Mouse (Mus musculus) embryonic stem cell, embryonic (primary cell): ENCODE results near the gene Shld2.

Experiments used
- CTCF ChIA-PET, 4 experiments: fragments of 300-600 bp in 2 of 4; fragments of 350-600 bp in 2 of 4; sonication (Branson Sonifier 250); formaldehyde crosslinking; loops; one replicate each; lab custom pipeline; 2022; ENCODE audit warnings: inconsistent platforms in 2 of 4; lab: Charles Lee
- POLR2A ChIA-PET, 4 experiments: fragments of 300-600 bp in 2 of 4; fragments of 350-600 bp in 2 of 4; sonication (Branson Sonifier 250); formaldehyde crosslinking; loops; one replicate each; lab custom pipeline; 2022; ENCODE audit warnings: antibody characterized with exemption in 4 of 4, inconsistent platforms in 1 of 4; lab: Charles Lee

Gene Shld2

DNA sequence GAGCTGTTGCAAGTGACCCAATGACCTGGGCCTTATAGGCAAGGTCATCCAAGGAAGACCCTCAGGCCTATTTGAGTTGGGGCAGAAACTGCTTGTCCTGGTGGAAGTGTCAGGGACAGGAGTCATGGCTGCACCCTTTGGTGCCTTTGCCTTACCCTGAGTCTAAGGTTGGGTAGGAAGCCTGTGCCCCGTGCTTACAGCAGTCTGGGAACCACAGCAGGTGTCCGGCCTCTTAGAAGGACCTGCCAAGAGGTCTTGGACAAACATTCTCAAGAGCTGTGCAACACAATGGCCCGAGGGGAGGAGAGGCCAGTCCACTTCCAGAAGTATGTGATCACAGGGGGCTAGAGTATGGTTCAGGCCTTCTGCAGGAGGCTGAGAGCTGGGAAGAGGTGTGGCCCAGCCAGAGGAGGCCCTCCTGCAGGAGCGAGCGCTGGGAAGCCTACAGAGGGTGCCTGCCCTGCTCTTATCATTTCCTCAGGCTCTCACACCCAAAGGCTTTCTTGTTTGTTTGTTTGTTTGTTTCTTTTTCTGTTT lies 86.9 kb downstream of the Shld2 start:
- ChIA-PET POLR2A (interaction anchor here in 2 of 4 experiments (0.7 kb wide), 2 partner anchors 74 to 86 kb away, joined by 3 to 4 read pairs; no protein-coding TSS in a partner anchor), CTCF (interaction anchor here in 3 of 4 experiments (0.6 to 1.8 kb wide), 3 partner anchors 11 kb away, joined by 3 to 4 read pairs (median 3); no protein-coding TSS in a partner anchor)

DNA sequence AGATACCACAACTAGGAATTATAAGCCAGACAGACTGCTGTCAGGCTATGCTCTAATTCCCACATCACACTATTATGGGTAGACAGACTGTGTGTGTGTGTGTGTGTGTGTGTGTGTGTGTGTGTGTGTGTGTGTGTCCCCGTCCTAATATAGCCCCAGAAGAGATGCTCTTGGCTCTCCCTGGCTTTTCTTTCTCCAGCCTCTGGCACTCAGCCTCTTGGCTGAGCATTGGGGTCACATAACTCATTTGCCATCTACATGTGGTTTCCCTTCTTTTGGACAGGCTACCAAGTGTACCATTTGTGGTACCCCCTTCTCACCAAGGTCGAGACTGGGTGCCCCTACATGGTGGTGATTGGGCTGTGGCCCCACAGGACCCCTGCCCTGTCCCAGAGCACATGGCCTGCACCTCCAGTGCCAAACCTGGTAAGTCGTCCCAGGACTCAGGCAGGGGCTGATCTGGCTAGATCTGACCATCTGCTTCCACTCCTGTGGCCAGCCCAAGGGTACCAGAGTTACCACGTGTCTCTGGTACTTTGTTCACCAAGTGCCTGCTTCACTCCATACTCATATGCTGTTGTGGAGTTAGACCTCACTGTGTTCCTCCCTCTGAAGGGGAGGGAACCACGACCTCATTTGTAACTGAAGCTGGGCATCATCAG lies 88.7 kb downstream of the Shld2 start:
- POLR2A ChIA-PET, result interaction anchor here in 1 of 4 experiments (0.6 to 1.2 kb wide), 2 partner anchors 144 to 158 kb away, joined by 3 read pairs; no protein-coding TSS in a partner anchor
- CTCF ChIA-PET, result interaction anchor here in 1 of 4 experiments (1.8 kb wide), 1 partner anchor 13 kb away, joined by 4 read pairs; no protein-coding TSS in a partner anchor

DNA sequence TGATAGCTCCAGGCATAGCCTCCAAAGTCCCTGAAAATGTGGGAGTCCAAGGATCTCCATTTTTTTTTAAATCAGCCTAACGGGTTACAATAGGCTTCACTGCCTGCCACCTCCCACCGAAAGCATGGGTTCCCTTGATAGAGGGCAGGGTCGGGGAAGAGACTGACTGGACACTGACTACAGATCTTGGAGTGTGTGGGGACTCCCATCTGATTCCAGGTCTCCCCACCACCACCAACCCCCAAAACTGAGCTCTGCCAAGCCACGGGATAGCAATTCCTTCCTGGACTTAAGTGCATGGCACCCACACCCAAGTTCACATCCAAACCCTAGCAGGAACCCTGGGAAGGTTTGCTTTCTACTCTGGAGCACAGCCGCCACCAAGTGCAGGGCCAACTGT lies 89.9 kb downstream of the Shld2 start:
- ChIA-PET CTCF (interaction anchor here in 2 of 4 experiments (0.6 to 1.7 kb wide), 5 partner anchors 12 to 142 kb away, joined by 4 to 5 read pairs (median 5); no protein-coding TSS in a partner anchor), POLR2A (interaction anchor here in 2 of 4 experiments (0.6 to 1.5 kb wide), 3 partner anchors 113 to 196 kb away, joined by 3 to 7 read pairs (median 4); no protein-coding TSS in a partner anchor)

DNA sequence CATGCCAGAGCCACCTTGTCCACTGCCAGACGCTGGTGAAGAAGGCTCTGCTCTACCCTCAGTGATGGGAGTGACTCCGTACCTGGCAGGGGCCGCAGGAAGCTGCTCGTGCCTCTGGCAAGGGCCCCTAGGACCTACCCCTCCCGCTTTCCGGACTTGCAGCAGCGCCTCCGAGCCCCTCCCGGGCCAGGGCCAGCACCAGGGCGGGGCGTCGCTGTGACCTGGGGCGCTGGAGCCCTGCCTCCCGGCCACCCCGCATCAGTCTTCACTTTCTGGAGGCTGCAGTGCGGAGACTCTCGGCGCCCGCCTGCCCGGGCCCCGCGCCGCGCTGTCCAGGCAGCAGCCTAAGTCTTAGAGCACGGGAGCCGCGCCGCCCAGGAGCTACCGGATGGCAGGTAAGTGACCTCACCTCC lies 90.5 kb downstream of the Shld2 start:
- ChIA-PET CTCF (interaction anchor here in 3 of 4 experiments (0.5 to 1.7 kb wide), 7 partner anchors 11 to 199 kb away, joined by 3 to 5 read pairs (median 4); no protein-coding TSS in a partner anchor), POLR2A (interaction anchor here in 1 of 4 experiments (1.5 kb wide), 1 partner anchor 113 kb away, joined by 4 read pairs; no protein-coding TSS in a partner anchor)

DNA sequence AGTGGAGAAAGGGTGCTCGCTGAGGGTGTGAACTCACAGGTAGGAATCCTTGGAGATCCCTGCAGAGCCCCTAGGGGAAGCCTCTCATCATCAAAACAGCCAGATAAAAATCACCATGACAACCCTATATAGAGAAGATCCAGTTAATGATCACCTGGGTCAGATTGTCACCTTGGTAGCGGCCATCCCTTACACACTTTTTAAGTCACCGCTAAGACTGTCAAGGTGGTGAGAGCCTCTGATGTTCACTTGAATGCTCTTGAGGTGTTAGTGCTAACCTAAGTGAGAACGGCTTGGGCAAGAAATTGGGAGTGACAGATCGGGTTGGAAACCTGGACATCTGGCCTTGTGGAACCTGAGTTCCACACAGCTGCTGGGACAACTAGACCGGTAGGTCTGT lies 91.0 kb downstream of the Shld2 start, which contains the start of gene Syt15:
TSS of gene Syt15 (plus strand) at position 301 of the 400 bp plus-strand sequence.
- ChIA-PET POLR2A (interaction anchor here in 1 of 4 experiments (0.9 kb wide), 1 partner anchor 15 kb away, joined by 3 read pairs; no protein-coding TSS in a partner anchor), CTCF (interaction anchor here in 1 of 4 experiments (0.8 to 1.7 kb wide), 4 partner anchors 11 to 112 kb away, joined by 3 to 5 read pairs (median 4); no protein-coding TSS in a partner anchor)

DNA sequence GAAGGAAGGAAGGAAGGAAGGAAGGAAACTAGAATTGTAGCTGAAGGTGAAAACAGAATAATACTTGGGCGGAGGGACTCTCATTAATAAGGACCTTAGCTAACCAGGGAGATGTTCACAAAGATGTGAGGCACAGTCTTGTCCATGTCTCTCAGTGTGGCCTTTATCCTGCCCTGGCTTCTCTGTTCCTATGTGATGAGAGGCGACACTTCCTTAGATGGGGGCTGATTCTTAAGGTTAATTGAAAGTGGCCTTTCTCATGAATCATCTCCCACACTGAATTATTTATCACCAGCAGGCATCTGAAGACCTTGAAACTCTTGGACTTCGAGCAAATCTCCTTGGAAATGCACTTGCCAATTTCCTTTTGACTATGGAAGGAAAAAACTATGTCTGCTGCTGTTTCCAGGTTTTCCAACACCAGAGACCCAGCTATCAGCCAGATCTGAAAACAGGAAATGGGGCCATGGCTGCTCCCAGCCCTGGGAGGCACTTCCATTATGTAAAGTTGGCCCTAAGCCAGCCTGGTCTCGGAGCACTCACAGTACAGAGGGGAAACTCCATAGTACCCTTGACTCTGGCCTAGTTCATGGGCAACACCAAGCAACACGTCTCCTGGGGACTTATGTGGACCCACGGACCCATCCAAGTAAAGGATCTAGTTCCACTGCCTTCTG lies 94.7 kb downstream of the Shld2 start:
- POLR2A ChIA-PET, result interaction anchor here in 2 of 4 experiments (0.5 to 0.6 kb wide), 5 partner anchors 9 to 860 kb away, joined by 3 to 8 read pairs (median 4); no protein-coding TSS in a partner anchor

DNA sequence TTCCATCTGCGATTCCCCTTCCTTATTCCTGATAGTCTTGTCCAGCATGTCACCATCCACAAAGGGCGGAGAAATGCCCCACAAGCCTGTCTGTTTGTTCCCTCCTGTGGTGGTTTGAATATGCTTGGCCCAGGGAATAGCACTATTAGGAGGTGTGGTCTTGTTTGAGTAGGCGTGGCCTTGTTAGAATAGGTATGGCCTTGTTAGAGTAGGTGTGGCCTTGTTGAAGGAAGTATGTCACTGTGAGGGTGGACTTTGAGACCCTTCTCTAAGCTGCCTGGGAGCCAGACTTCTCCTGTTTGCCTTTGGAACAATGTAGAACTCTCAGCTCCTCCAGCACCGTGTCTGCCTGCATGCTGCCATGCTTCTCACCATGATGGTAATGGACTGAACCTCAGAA lies 100.4 kb downstream of the Shld2 start:
- CTCF ChIA-PET, result interaction anchor here in 3 of 4 experiments (0.6 to 1.9 kb wide), 5 partner anchors 8 to 171 kb away, joined by 3 to 6 read pairs (median 3); no protein-coding TSS in a partner anchor

More for the DNA sequence above, 94.7 kb downstream of the Shld2 start:
- CTCF ChIA-PET, result interaction anchor here in 2 of 4 experiments (1.2 to 1.6 kb wide), 3 partner anchors 19 to 27 kb away, joined by 4 to 6 read pairs (median 4); no protein-coding TSS in a partner anchor

DNA sequence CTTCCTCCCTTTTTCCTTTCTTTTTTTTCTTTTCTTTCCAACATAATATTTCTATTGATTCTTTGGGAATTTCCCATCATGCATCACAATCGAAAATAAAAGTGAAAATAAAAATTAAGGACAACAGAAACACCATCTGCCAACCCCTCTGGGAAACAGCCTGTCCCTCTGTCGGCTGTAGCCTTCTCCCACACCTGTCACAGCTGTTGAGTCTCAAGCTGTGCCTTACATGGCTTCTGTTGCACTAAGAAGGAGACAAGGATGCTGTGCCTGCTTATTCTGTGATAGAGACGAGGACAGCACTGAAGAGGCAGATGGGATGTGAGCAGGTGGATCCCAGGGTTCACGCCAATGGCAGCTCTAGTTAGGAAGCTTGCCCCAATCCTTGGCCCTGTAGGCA lies 101.2 kb downstream of the Shld2 start:
- ChIA-PET CTCF (interaction anchor here in 2 of 4 experiments (0.6 to 1.9 kb wide), 8 partner anchors 10 to 1725 kb away, joined by 3 to 6 read pairs (median 4); no protein-coding TSS in a partner anchor), POLR2A (no interaction called here)

More for the DNA sequence above, 100.4 kb downstream of the Shld2 start:
- POLR2A ChIA-PET, result no interaction called here

DNA sequence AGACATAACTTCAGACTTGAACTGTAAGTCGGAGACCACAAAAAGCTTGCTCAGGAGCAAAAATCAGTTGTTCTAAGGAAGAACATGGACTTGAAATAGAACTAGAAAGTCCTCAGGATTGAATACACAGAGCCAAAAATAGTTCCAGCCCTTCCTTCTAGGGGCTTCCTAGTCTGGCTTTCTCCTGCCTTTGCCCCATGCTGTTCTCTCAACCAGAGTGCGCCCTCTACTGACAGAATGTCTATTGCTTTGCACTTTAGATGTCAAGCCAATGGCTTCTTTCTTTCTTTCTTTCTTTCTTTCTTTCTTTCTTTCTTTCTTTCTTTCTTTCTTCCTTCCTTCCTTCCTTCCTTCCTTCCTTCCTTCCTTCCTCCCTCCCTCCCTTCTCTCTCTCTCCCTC lies 101.6 kb downstream of the Shld2 start:
- ChIA-PET CTCF (interaction anchor here in 2 of 4 experiments (0.6 to 1.7 kb wide), 7 partner anchors 10 to 1724 kb away, joined by 3 to 4 read pairs (median 4); no protein-coding TSS in a partner anchor), POLR2A (no interaction called here)

DNA sequence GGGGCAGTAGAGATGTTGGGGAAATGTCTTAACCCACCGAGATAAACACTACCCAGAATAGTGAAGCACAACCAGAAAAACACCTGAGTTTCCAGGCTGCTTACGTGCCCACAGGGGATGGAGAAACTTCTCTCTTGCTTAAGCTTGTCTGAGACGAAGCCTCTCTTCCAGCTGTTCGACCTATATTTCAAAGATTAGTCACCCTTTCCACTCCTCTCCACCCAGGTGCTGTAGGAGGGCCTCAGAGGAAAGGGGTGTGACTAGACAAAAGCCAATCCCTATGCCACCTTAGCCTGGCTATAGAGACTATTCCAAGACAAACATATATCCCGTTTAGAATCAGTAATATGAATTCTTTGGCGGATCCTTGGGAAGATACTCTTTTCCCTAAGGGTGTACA lies 102.3 kb downstream of the Shld2 start:
- ChIA-PET CTCF (interaction anchor here in 2 of 4 experiments (0.7 to 1.7 kb wide), 6 partner anchors 12 to 249 kb away, joined by 3 to 5 read pairs (median 4); no protein-coding TSS in a partner anchor), POLR2A (interaction anchor here in 1 of 4 experiments (0.5 kb wide), 1 partner anchor 914 kb away, joined by 3 read pairs; no protein-coding TSS in a partner anchor)

DNA sequence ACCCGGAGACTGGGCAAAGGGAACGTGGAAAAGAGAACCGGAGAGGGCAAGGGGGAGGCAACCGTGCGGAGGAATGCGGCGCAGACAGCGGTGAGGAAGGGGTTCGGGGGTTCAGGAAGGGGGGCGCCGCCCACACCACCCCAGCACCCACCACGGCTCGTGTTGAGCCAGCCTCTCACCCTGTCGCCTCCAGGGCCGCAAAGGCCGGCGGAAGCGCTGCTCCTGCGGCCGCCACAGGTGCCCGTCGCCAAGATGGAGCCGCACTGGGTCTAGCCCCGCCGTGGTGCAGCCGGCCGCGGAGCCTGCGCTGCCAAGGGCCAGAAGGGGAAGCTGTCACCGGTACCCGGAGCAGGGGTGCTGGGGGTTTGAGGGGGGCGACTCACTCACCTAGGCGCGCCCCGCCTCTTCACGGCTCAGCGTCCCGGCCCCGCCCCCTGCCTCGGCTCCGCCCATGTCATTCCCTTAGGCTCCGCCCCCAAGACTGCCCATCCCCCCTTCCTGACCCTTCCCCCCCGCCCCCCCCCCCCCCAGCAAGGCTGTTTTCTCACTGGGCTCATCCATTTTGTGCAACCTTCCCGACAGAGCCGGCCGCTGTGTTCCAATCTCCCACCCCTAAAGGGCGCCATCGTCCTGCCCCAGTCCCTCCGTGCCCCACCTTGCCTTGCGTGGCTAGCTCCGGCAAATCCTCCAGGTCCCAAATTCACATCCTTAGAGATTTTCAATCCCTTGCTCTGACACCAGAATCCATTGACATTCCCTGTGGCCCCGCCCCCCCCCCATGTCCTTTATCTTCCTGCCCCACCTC lies 108.9 kb downstream of the Shld2 start, which contains the start of gene Gprin2:
TSS of gene Gprin2 (minus strand) at position 423 of the 805 bp plus-strand sequence.
- CTCF ChIA-PET, result interaction anchor here (0.6 to 2.4 kb wide), 10 partner anchors 9 to 708 kb away, joined by 3 to 9 read pairs (median 4); no protein-coding TSS in a partner anchor
- POLR2A ChIA-PET, result interaction anchor here in 2 of 4 experiments (1.1 to 1.5 kb wide), 5 partner anchors 10 to 259 kb away, joined by 3 read pairs; partner anchors contain the start of gene Anxa8 (in 1 of the 2)

DNA sequence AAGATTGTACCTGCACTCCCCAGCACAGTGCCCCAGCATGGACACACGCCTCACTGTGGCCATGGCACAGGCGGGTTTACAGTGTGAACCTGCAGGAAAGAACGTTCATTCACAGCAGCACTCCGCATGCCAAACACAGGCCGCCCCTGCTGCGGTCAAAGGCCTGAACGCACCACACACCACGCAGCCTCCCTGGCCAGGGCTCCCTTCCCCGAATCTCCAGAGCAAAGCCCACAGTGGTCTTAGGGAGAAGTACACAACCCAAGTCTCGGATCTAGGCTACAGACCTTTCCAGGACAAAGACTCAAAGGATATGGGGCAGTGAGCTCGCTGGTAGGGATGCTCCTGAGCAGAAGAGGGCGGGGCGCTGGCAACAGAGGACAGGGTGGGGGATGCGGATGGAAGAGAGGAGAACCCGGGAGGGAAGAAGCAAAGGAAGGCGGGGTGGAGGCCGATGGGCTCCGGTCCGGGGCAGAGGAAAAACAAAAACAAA lies 109.5 kb downstream of the Shld2 start:
- ChIA-PET POLR2A (interaction anchor here in 2 of 4 experiments (1.2 to 1.5 kb wide), 3 partner anchors 10 to 159 kb away, joined by 3 read pairs; partner anchors contain the start of gene Anxa8 (in 1 of the 2)), CTCF (interaction anchor here in 3 of 4 experiments (0.6 to 2.3 kb wide), 4 partner anchors 12 to 109 kb away, joined by 3 to 9 read pairs (median 4); no protein-coding TSS in a partner anchor)

DNA sequence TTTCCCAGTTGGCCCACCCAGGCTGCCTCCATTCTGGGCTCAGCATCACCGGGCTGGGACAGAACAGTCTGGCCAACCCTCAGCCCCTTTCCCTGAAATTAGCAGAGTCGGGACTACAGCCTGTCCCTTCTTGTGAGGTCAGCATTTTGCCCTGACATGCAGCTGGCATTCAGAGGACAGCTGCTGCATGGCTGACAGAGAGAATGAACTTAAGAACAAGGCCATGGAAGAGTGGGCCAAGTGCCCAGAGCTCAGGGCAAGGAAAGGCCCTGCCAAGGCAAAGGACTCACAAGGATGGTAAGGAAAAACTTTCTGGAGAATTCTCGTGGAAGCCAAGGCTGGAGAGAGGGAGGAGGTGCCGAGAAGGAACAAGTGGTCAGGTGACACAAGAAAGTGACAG lies 113.6 kb downstream of the Shld2 start:
- CTCF ChIA-PET, result no interaction called here
- POLR2A ChIA-PET, result interaction anchor here in 1 of 4 experiments (0.6 to 1.2 kb wide), 2 partner anchors 20 to 791 kb away, joined by 3 to 4 read pairs; no protein-coding TSS in a partner anchor

DNA sequence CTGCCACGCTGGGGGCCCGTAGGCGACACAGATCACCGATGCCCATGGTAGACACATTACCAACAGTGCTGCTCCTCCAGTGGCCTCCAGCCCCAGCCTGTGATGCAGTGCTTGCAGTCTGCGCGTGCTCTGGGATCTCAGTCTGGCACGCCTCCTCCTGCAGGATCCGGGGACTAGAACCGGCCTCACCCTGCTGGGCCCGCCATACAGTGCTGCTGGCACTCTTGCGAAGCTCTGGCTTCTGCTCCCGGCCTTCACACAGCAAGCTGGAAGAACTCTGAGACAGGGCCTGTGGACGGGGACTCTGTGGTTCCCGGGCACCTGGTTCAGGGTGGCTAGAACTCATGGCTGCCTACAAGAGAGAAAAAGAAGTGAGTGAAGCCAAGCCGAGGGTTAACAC lies 114.8 kb downstream of the Shld2 start:
- CTCF ChIA-PET, result interaction anchor here in 2 of 4 experiments (0.5 to 1.0 kb wide), 3 partner anchors 37 to 40 kb away, joined by 4 read pairs; no protein-coding TSS in a partner anchor

DNA sequence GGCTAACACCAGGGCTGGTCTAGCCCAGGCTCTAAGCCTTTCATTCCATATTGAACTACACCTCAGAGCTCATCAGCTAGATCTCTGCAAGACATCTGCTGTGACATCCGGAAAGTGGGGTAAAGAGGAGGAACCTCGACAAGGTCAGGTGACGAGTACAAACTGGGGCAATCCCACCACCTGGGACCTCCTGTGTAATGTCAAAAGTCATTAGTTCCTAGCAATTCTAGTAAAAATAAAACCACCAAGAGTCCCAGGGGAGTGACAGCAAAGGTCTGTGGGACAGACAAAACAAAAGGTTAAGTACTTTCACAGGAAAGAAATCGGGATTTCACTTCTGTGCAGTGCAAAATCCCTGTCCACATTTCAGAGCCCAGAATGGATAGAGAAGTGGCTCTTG lies 116.4 kb downstream of the Shld2 start:
- ChIA-PET POLR2A (interaction anchor here in 1 of 4 experiments (1.0 kb wide), 1 partner anchor 185 kb away, joined by 3 read pairs; no protein-coding TSS in a partner anchor), CTCF (interaction anchor here in 2 of 4 experiments (0.5 to 0.7 kb wide), 2 partner anchors 89 to 1142 kb away, joined by 3 read pairs; no protein-coding TSS in a partner anchor)

More for the DNA sequence above, 114.8 kb downstream of the Shld2 start:
- POLR2A ChIA-PET, result interaction anchor here in 2 of 4 experiments (0.6 to 1.5 kb wide), 6 partner anchors 10 to 183 kb away, joined by 3 to 5 read pairs (median 3); no protein-coding TSS in a partner anchor

DNA sequence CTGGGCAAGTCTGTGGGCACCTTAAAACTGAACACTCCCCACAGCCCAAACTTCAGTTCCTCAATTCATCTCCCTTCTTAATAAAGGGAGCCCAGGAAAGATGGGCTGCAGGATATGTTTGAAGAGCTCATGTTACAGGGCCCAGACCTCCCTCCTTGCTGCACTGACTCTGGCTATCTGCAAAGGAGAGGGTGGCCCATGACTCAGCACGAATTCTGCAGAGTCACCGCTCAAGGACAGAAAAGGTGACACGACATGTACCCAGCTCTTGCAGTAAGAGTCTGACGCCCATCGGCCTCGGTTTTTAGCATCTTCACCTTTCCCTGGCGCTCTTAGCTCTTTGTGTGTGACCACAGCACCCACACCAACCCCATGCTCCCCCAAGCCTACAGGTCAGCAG lies 119.9 kb downstream of the Shld2 start:
- POLR2A ChIA-PET, result interaction anchor here in 2 of 4 experiments (0.7 to 1.3 kb wide), 5 partner anchors 9 to 270 kb away, joined by 3 read pairs; no protein-coding TSS in a partner anchor
- CTCF ChIA-PET, result interaction anchor here (0.7 to 1.4 kb wide), 6 partner anchors 9 to 406 kb away, joined by 3 to 4 read pairs (median 4); no protein-coding TSS in a partner anchor
